Mouse (Mus musculus) heart, postnatal 0 days (tissue): ENCODE data around the gene Mfap3l. TPM values are rescaled to one million over a fixed set of nuclear protein-coding genes. Genes with fewer than 3 reads are reported as not detected.

Experiments
- ATAC-seq: fragments of 200-750 bp; cut with Nextera tagmentation; 2 replicates; pipeline ENCODE4 v1.8.0; 2017; ENCODE audit warnings: low read depth, moderate number of reproducible peaks, moderate library complexity; ENCODE audit not compliant: insufficient read depth
- DNase-seq: peaks from one replicate; pipeline ENCODE4 v3.0.0-alpha.2; 2016; ENCODE audit warnings: low spot score
- H3K27ac ChIP-seq: fragments of 300-500 bp; sonication (generic); 2 replicates; pipeline ENCODE4 v1.5.1; 2014; ENCODE audit warnings: low read depth, mild to moderate bottlenecking
- H3K27me3 ChIP-seq: fragments of 300-500 bp; sonication (generic); 2 replicates; pipeline ENCODE4 v1.6.1; 2014; ENCODE audit warnings: low read length, mixed read lengths; ENCODE audit not compliant: control insufficient read depth, insufficient read depth
- H3K36me3 ChIP-seq: fragments of 300-500 bp; sonication (generic); replicated peaks from 2 replicates; pipeline ENCODE4 v1.6.1; 2014; ENCODE audit warnings: low read length, mixed read lengths; ENCODE audit not compliant: control insufficient read depth, insufficient read depth
- H3K4me1 ChIP-seq: fragments of 300-500 bp; sonication (generic); 2 replicates; pipeline ENCODE4 v1.6.1; 2014; ENCODE audit warnings: antibody characterized with exemption; ENCODE audit not compliant: control insufficient read depth, insufficient read depth
- H3K4me2 ChIP-seq: fragments of 300-500 bp; sonication (generic); 2 replicates; pipeline ENCODE4 v1.6.1; 2014; ENCODE audit warnings: low read depth, mild to moderate bottlenecking, low read length, moderate library complexity
- H3K4me3 ChIP-seq: fragments of 300-500 bp; sonication (generic); 2 replicates; pipeline ENCODE4 v1.5.1; 2014; ENCODE audit warnings: low read depth, low read length
- H3K9ac ChIP-seq: fragments of 300-500 bp; sonication (generic); replicated peaks from 2 replicates; pipeline ENCODE4 v1.6.1; 2014; ENCODE audit warnings: low read depth, low read length, mixed read lengths
- H3K9me3 ChIP-seq: fragments of 300-500 bp; sonication (generic); replicated peaks from 2 replicates; pipeline ENCODE4 v1.6.1; 2016; ENCODE audit warnings: low read length; ENCODE audit not compliant: control insufficient read depth
- CTCF ChIP-seq: IDR thresholded peaks from 2 replicates; pipeline ENCODE4 v1.5.1; 2016; ENCODE audit warnings: antibody characterized with exemption, control low read depth, low read depth
- EP300 ChIP-seq: IDR thresholded peaks from 2 replicates; pipeline ENCODE4 v1.6.1; 2016; ENCODE audit warnings: antibody characterized with exemption, low read depth
- WGBS: fragments of 180-500 bp; shearing (Covaris S2); extraction: QIAGEN DNeasy Blood & Tissue Kit; methylation state at CpG from one replicate; pipeline ENCODE4 v1.1.7; 2014; 5-methylcytosine and 5-hydroxymethylcytosine counted together
- polyA plus RNA-seq: library from polyadenylated mRNA; unstranded; fragments of >200 nt; fragmentation: Nextera tagmentation; extraction: Ambion mirVana; gene quantifications from 2 replicates; pipeline ENCODE4 v1.2.1, GENCODE M21; 2015
- total RNA-seq: library from RNA; depleted of rRNA; stranded (reverse); fragments of >200 nt; gene quantifications from 2 replicates; pipeline ENCODE4 v1.2.3, GENCODE M21; 2014; ENCODE audit warnings: low replicate concordance

The Mfap3l gene
- total and polyA plus RNA-seq, 2 experiments from 2014 or later: 0.69 to 0.70 TPM

DNA sequence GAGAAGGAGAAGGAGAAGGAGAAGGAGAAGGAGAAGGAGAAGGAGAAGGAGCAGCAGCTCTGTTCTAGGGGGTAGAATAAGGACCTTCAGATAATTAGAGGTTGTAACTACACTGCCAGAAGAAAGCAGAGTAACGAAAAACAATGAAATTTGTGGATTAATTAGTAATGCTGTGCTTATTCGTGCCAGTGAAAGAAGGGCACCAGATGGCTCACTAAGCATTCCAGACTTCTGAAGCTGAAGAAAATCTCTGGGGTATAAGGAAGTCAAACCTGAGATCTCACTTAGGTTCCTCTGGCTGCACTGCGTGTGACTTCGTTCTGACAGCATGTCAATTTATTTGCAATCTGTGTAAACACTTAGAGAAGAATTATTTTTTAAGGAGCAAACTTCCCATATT, 3.6 kb upstream of the Mfap3l start:
- ATAC-seq (no peak), DNase-seq (no peak)
- no peak overlapping the region for H3K4me2 ChIP-seq
- H3K27me3 ChIP-seq: peaks cover 15% of the 10 kb centered on the region; the same call in 1 of the 2 replicates
- H3K27ac ChIP-seq: no peak overlapping the region
- TF ChIP-seq EP300 (no peak), CTCF (no peak)
- peaks cover 12% of the 10 kb centered on the region; the same call in 1 of the 2 replicates for H3K4me1 ChIP-seq
- WGBS: 76% methylated on average over 4 of the region's 4 CpGs
- no peaks in the 10 kb centered on the region for H3K36me3 ChIP-seq
- no peak overlapping the region for H3K4me3 ChIP-seq
- no peak overlapping the region for H3K9ac ChIP-seq
- no peaks in the 10 kb centered on the region for H3K9me3 ChIP-seq

GRCm38 (mm10) chr8:60631504-60631934, 1.1 kb upstream of the Mfap3l start:
- Histone ChIP-seq H3K4me2 (peak overlapping the region; percentile 99), H3K9ac (no peak overlapping the region), H3K36me3 (no peaks in the 10 kb centered on the region), H3K27me3 (peaks cover 16% of the 10 kb centered on the region; the same call in 1 of the 2 replicates), H3K27ac (no peak overlapping the region), H3K9me3 (no peaks in the 10 kb centered on the region), H3K4me1 (peaks cover 12% of the 10 kb centered on the region; the same call in 1 of the 2 replicates), H3K4me3 (peak overlapping the region; percentile 69)
- under 1% methylated on average over 13 of the region's 13 CpGs for WGBS
- TF ChIP-seq CTCF: no peak
- TF ChIP-seq EP300: no peak
- peak; percentile 34 for ATAC-seq
- DNase-seq: peak; percentile 73

- peak overlapping the region; percentile 54 for H3K9ac ChIP-seq
- no peak overlapping the region for H3K27ac ChIP-seq
- H3K4me1 ChIP-seq: peaks cover 12% of the 10 kb centered on the region; the same call in 1 of the 2 replicates
- peak overlapping the region; percentile 99 for H3K4me2 ChIP-seq
- no peak for ATAC-seq
- H3K36me3 ChIP-seq: no peaks in the 10 kb centered on the region
- peak overlapping the region; percentile 69 for H3K4me3 ChIP-seq
- TF ChIP-seq CTCF: peak; percentile 8; the same call in 1 of the 2 replicates
- TF ChIP-seq EP300: no peak; the same call in 1 of the 2 replicates
- no peaks in the 10 kb centered on the region for H3K9me3 ChIP-seq
- peak; percentile 7 for DNase-seq
- WGBS: under 1% methylated on average over 52 of the region's 56 CpGs
- H3K27me3 ChIP-seq: peaks cover 16% of the 10 kb centered on the region; the same call in 1 of the 2 replicates
Observed at GRCm38 (mm10) chr8:60632933-60633655, 467 bp downstream of the Mfap3l start.

DNA sequence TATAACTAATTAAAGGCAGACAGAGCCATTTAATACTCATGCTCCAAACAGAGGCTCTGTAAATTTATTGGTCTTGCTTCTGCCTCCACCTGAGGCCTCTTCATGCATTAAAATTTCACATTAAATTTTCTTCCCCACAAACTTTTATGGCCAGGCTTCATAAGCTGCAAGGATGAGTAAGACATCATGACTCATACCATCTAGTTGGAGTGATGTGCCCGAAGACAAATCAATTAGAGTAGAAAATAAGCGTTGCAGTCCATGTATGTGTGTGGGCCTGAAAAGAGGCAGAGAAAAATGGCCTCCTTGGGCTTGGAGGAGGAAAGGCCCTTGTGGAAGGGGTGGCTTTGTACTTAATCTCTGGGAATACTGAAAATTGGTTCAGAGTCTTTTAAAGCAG, 2.3 kb downstream of the Mfap3l start:
- WGBS: 79% methylated on average over 2 of the region's 2 CpGs
- no peaks in the 10 kb centered on the region for H3K36me3 ChIP-seq
- H3K9me3 ChIP-seq: no peaks in the 10 kb centered on the region
- DNase-seq (no peak), ATAC-seq (no peak)
- H3K27me3 ChIP-seq: peaks cover 16% of the 10 kb centered on the region; the same call in 1 of the 2 replicates
- peaks cover 12% of the 10 kb centered on the region; the same call in 1 of the 2 replicates for H3K4me1 ChIP-seq
- H3K27ac ChIP-seq: no peak overlapping the region
- no peak overlapping the region for H3K4me2 ChIP-seq
- TF ChIP-seq CTCF (no peak), EP300 (no peak)
- H3K4me3 ChIP-seq: no peak overlapping the region
- H3K9ac ChIP-seq: no peak overlapping the region

DNA sequence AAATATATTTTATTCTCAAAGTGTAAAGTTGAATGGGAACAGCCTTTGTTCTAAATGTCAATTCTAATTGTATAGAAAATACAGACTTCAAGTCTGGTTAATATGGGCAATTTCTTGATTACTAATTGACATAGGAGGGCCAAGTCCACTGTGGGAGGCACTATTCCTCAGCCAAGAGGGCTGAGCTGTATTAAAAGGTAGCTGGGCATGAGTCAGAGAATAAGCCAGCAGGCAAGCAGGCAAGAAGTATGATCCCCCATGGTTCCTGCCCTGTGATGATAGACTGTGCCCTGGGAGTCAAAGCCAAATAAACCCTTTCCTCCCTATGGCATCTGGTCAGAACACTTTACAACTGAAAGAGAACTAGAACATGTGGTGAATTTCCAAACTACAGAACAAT, 3.2 kb downstream of the Mfap3l start:
- Histone ChIP-seq H3K4me1 (peaks cover 12% of the 10 kb centered on the region; the same call in 1 of the 2 replicates), H3K27me3 (peaks cover 6% of the 10 kb centered on the region; the same call in 1 of the 2 replicates), H3K4me2 (no peak overlapping the region), H3K9me3 (no peaks in the 10 kb centered on the region), H3K36me3 (no peaks in the 10 kb centered on the region), H3K4me3 (no peak overlapping the region), H3K27ac (no peak overlapping the region), H3K9ac (no peak overlapping the region)
- ATAC-seq (no peak), DNase-seq (no peak)
- TF ChIP-seq EP300: no peak
